Mouse (Mus musculus): Measurements from ENCODE around the gene Fgfr4. TPM values are rescaled to one million over a fixed set of nuclear protein-coding genes. Genes with fewer than 3 reads are reported as not detected.

The Fgfr4 gene
- polyA plus RNA-seq, 1 experiment = 2.8 TPM

GRCm38 (mm10) chr13:55210193-55210970 is 57.9 kb downstream of the Fgfr4 start:
- H3K4me3 ChIP-seq (ENCODE audit: insufficient read depth, poor library complexity, severe bottlenecking) = no peak overlapping the region
- no peaks in the 10 kb centered on the region for H3K27me3 ChIP-seq (ENCODE audit: control insufficient read depth, insufficient read depth, insufficient read length)
- no peak overlapping the region for H3ac ChIP-seq (ENCODE audit: control insufficient read depth, insufficient read length, low read depth)
- peaks cover 15% of the 10 kb centered on the region for H3K79me3 ChIP-seq (ENCODE audit: low read depth)
- H3K36me3 ChIP-seq (ENCODE audit: control insufficient read depth, insufficient read depth) = peaks cover 15% of the 10 kb centered on the region
- peaks cover 28% of the 10 kb centered on the region for H3K79me2 ChIP-seq (ENCODE audit: control insufficient read depth, insufficient read depth)
- TF ChIP-seq CTCF (IDR thresholded peaks at IDR 0.05; ENCODE audit: control insufficient read depth, insufficient read depth, insufficient read length) (no peak), MYOG (IDR thresholded peaks at IDR 0.05; ENCODE audit: control insufficient read depth, extremely low read depth, insufficient read length) (no peak), MAX (IDR thresholded peaks at IDR 0.05) (no peak), CEBPB (IDR thresholded peaks at IDR 0.05; ENCODE audit: low read depth) (no peak), USF1 (IDR thresholded peaks at IDR 0.05; ENCODE audit: low read depth) (no peak), MYOD1 (IDR thresholded peaks at IDR 0.05; ENCODE audit: control insufficient read depth, insufficient read length, low read depth) (no peak), FOSL1 (IDR thresholded peaks at IDR 0.05; ENCODE audit: insufficient read depth, low read length, poor library complexity, severe bottlenecking) (no peak)

- peaks cover 33% of the 10 kb centered on the region for H3K79me2 ChIP-seq (ENCODE audit: control insufficient read depth, insufficient read depth)
- no peak overlapping the region for H3ac ChIP-seq (ENCODE audit: control insufficient read depth, insufficient read length, low read depth)
- no peaks in the 10 kb centered on the region for H3K27me3 ChIP-seq (ENCODE audit: control insufficient read depth, insufficient read depth, insufficient read length)
- H3K36me3 ChIP-seq (ENCODE audit: control insufficient read depth, insufficient read depth) = peaks cover 19% of the 10 kb centered on the region
- TF ChIP-seq CTCF (IDR thresholded peaks at IDR 0.05; ENCODE audit: control insufficient read depth, insufficient read depth, insufficient read length) (no peak), USF1 (IDR thresholded peaks at IDR 0.05; ENCODE audit: low read depth) (no peak), CEBPB (IDR thresholded peaks at IDR 0.05; ENCODE audit: low read depth) (no peak), MYOD1 (IDR thresholded peaks at IDR 0.05; ENCODE audit: control insufficient read depth, insufficient read length, low read depth) (no peak), FOSL1 (IDR thresholded peaks at IDR 0.05; ENCODE audit: insufficient read depth, low read length, poor library complexity, severe bottlenecking) (no peak), MAX (IDR thresholded peaks at IDR 0.05) (no peak), MYOG (IDR thresholded peaks at IDR 0.05; ENCODE audit: control insufficient read depth, extremely low read depth, insufficient read length) (no peak)
- no peak overlapping the region for H3K4me3 ChIP-seq (ENCODE audit: insufficient read depth, poor library complexity, severe bottlenecking)
- peaks cover 19% of the 10 kb centered on the region for H3K79me3 ChIP-seq (ENCODE audit: low read depth)
Measured at GRCm38 (mm10) chr13:55210971-55211220, 58.5 kb downstream of the Fgfr4 start.

- TF ChIP-seq MAX (IDR thresholded peaks at IDR 0.05) (no peak), MYOG (IDR thresholded peaks at IDR 0.05; ENCODE audit: control insufficient read depth, extremely low read depth, insufficient read length) (no peak), MYOD1 (IDR thresholded peaks at IDR 0.05; ENCODE audit: control insufficient read depth, insufficient read length, low read depth) (no peak), FOSL1 (IDR thresholded peaks at IDR 0.05; ENCODE audit: insufficient read depth, low read length, poor library complexity, severe bottlenecking) (no peak), CEBPB (IDR thresholded peaks at IDR 0.05; ENCODE audit: low read depth) (no peak), CTCF (IDR thresholded peaks at IDR 0.05; ENCODE audit: control insufficient read depth, insufficient read depth, insufficient read length) (no peak), USF1 (IDR thresholded peaks at IDR 0.05; ENCODE audit: low read depth) (no peak)
- H3K79me3 ChIP-seq (ENCODE audit: low read depth) = peaks cover 24% of the 10 kb centered on the region
- H3K79me2 ChIP-seq (ENCODE audit: control insufficient read depth, insufficient read depth) = peaks cover 38% of the 10 kb centered on the region
- no peaks in the 10 kb centered on the region for H3K27me3 ChIP-seq (ENCODE audit: control insufficient read depth, insufficient read depth, insufficient read length)
- peak overlapping the region; percentile 73 for H3ac ChIP-seq (ENCODE audit: control insufficient read depth, insufficient read length, low read depth)
- peaks cover 23% of the 10 kb centered on the region for H3K36me3 ChIP-seq (ENCODE audit: control insufficient read depth, insufficient read depth)
- peak overlapping the region; percentile 37 for H3K4me3 ChIP-seq (ENCODE audit: insufficient read depth, poor library complexity, severe bottlenecking)
Measured at GRCm38 (mm10) chr13:55211221-55212010, 59.0 kb downstream of the Fgfr4 start.

- Histone ChIP-seq H3K36me3 (ENCODE audit: control insufficient read depth, insufficient read depth) (peaks cover 29% of the 10 kb centered on the region), H3K27me3 (ENCODE audit: control insufficient read depth, insufficient read depth, insufficient read length) (no peaks in the 10 kb centered on the region), H3K79me3 (ENCODE audit: low read depth) (peaks cover 28% of the 10 kb centered on the region), H3K79me2 (ENCODE audit: control insufficient read depth, insufficient read depth) (peaks cover 44% of the 10 kb centered on the region), H3K4me3 (ENCODE audit: insufficient read depth, poor library complexity, severe bottlenecking) (peak overlapping the region; percentile 37), H3ac (ENCODE audit: control insufficient read depth, insufficient read length, low read depth) (peak overlapping the region; percentile 73)
- TF ChIP-seq MYOG (IDR thresholded peaks at IDR 0.05; ENCODE audit: control insufficient read depth, extremely low read depth, insufficient read length) (no peak), CEBPB (IDR thresholded peaks at IDR 0.05; ENCODE audit: low read depth) (no peak), CTCF (IDR thresholded peaks at IDR 0.05; ENCODE audit: control insufficient read depth, insufficient read depth, insufficient read length) (no peak), USF1 (IDR thresholded peaks at IDR 0.05; ENCODE audit: low read depth) (no peak), MYOD1 (IDR thresholded peaks at IDR 0.05; ENCODE audit: control insufficient read depth, insufficient read length, low read depth) (no peak), FOSL1 (IDR thresholded peaks at IDR 0.05; ENCODE audit: insufficient read depth, low read length, poor library complexity, severe bottlenecking) (no peak), MAX (IDR thresholded peaks at IDR 0.05) (no peak)
Measured at GRCm38 (mm10) chr13:55212011-55212360, 59.5 kb downstream of the Fgfr4 start.

GRCm38 (mm10) chr13:55212361-55213137 is 60.1 kb downstream of the Fgfr4 start:
- Histone ChIP-seq H3K4me3 (ENCODE audit: insufficient read depth, poor library complexity, severe bottlenecking) (peak overlapping the region; percentile 37), H3K79me2 (ENCODE audit: control insufficient read depth, insufficient read depth) (peaks cover 50% of the 10 kb centered on the region), H3ac (ENCODE audit: control insufficient read depth, insufficient read length, low read depth) (peak overlapping the region; percentile 73), H3K36me3 (ENCODE audit: control insufficient read depth, insufficient read depth) (peaks cover 34% of the 10 kb centered on the region), H3K79me3 (ENCODE audit: low read depth) (peaks cover 28% of the 10 kb centered on the region), H3K27me3 (ENCODE audit: control insufficient read depth, insufficient read depth, insufficient read length) (no peaks in the 10 kb centered on the region)
- TF ChIP-seq MYOD1 (IDR thresholded peaks at IDR 0.05; ENCODE audit: control insufficient read depth, insufficient read length, low read depth) (no peak), FOSL1 (IDR thresholded peaks at IDR 0.05; ENCODE audit: insufficient read depth, low read length, poor library complexity, severe bottlenecking) (no peak), CTCF (IDR thresholded peaks at IDR 0.05; ENCODE audit: control insufficient read depth, insufficient read depth, insufficient read length) (no peak), CEBPB (IDR thresholded peaks at IDR 0.05; ENCODE audit: low read depth) (no peak), MYOG (IDR thresholded peaks at IDR 0.05; ENCODE audit: control insufficient read depth, extremely low read depth, insufficient read length) (no peak), USF1 (IDR thresholded peaks at IDR 0.05; ENCODE audit: low read depth) (no peak), MAX (IDR thresholded peaks at IDR 0.05) (peak; percentile 26)

Measured in C2C12 (cell line).